Mouse (Mus musculus) embryonic facial prominence, embryonic 11.5 days (tissue): Measurements from ENCODE around the gene Dnajc5. TPM values are rescaled to one million over a fixed set of nuclear protein-coding genes. Genes with fewer than 3 reads are reported as not detected.

Source experiments
- ATAC-seq: fragments of 200-750 bp; cut with Nextera tagmentation; replicated peaks from 2 replicates; pipeline ENCODE4 v1.8.0; 2017; ENCODE audit warnings: low read depth; ENCODE audit not compliant: insufficient number of reproducible peaks, low FRiP score, low TSS enrichment
- DNase-seq: peaks from one replicate; pipeline ENCODE4 v3.0.0-alpha.2; 2015; ENCODE audit warnings: low spot score
- H3K27ac ChIP-seq: fragments of 300-500 bp; sonication (generic); replicated peaks from 2 replicates; pipeline ENCODE4 v1.5.1; 2014; ENCODE audit warnings: mild to moderate bottlenecking, low read depth, low read length, control low read depth
- H3K27me3 ChIP-seq: fragments of 300-500 bp; sonication (generic); 2 replicates; pipeline ENCODE4 v1.6.1; 2014; ENCODE audit warnings: mild to moderate bottlenecking, low read length, moderate library complexity, mixed read lengths; ENCODE audit not compliant: control insufficient read depth, insufficient read depth
- H3K36me3 ChIP-seq: fragments of 300-500 bp; sonication (generic); replicated peaks from 2 replicates; pipeline ENCODE4 v1.6.1; 2014; ENCODE audit warnings: low read depth, mild to moderate bottlenecking, low read length, moderate library complexity, mixed read lengths; ENCODE audit not compliant: control insufficient read depth, insufficient read depth
- H3K4me1 ChIP-seq: fragments of 300-500 bp; sonication (generic); 2 replicates; pipeline ENCODE4 v1.6.1; 2014; ENCODE audit warnings: low read length, mixed read lengths; ENCODE audit not compliant: control insufficient read depth, insufficient read depth
- H3K4me2 ChIP-seq: fragments of 300-500 bp; sonication (generic); 2 replicates; pipeline ENCODE4 v1.6.1; 2014; ENCODE audit warnings: low read depth, mild to moderate bottlenecking, control low read depth, low read length, moderate library complexity
- H3K4me3 ChIP-seq: fragments of 300-500 bp; sonication (generic); 2 replicates; pipeline ENCODE4 v1.5.1; 2014; ENCODE audit warnings: low read depth, low read length, control low read depth
- H3K9ac ChIP-seq: fragments of 300-500 bp; sonication (generic); replicated peaks from 2 replicates; pipeline ENCODE4 v1.6.1; 2014; ENCODE audit warnings: mild to moderate bottlenecking, control low read depth, low read length
- H3K9me3 ChIP-seq: fragments of 300-500 bp; sonication (generic); replicated peaks from 2 replicates; pipeline ENCODE4 v1.6.1; 2016; ENCODE audit warnings: mild to moderate bottlenecking, low read length, inconsistent platforms, mixed read lengths; ENCODE audit not compliant: control insufficient read depth
- WGBS: fragments of 180-500 bp; shearing (Covaris S2); extraction: QIAGEN DNeasy Blood & Tissue Kit; methylation state at CpG from one replicate; pipeline ENCODE4 v1.1.7; 2014; 5-methylcytosine and 5-hydroxymethylcytosine counted together
- polyA plus RNA-seq: library from polyadenylated mRNA; unstranded; fragments of >200 nt; fragmentation: Nextera tagmentation; extraction: Ambion mirVana; gene quantifications from 2 replicates; pipeline ENCODE4 v1.2.1, GENCODE M21; 2014

Dnajc5 gene
- polyA plus RNA-seq, 1 experiment from 2014 or later: 79.1 TPM

DNA sequence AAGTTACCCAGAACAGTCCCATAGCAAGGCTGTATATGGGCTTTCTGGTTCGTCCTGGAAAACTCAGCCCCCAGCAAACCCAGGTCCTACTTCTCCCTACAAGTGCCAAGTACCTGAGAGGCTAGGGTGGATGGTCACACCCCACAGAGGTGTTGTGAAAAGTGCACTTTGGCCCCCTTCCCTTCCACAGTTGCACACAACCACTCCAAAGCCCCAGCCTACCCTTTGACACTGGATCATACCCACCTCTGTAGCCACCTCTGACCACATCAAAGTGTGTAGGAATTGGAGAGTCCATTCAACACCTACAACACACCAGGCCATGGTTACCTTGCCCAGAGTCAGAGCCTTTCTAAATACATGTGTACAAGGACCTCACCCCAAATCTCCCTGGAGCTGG is 62.7 kb downstream of the Dnajc5 start:
- no peaks in the 10 kb centered on the region for H3K9me3 ChIP-seq
- no peak for ATAC-seq
- no peaks in the 10 kb centered on the region for H3K4me1 ChIP-seq
- H3K9ac ChIP-seq: no peak overlapping the region
- WGBS: 90% methylated on average over 1 of the region's 1 CpGs
- no peaks in the 10 kb centered on the region for H3K27me3 ChIP-seq
- H3K36me3 ChIP-seq: peaks cover 13% of the 10 kb centered on the region
- no peak overlapping the region for H3K27ac ChIP-seq
- H3K4me3 ChIP-seq: no peak overlapping the region
- no peak for DNase-seq
- H3K4me2 ChIP-seq: no peak overlapping the region

DNA sequence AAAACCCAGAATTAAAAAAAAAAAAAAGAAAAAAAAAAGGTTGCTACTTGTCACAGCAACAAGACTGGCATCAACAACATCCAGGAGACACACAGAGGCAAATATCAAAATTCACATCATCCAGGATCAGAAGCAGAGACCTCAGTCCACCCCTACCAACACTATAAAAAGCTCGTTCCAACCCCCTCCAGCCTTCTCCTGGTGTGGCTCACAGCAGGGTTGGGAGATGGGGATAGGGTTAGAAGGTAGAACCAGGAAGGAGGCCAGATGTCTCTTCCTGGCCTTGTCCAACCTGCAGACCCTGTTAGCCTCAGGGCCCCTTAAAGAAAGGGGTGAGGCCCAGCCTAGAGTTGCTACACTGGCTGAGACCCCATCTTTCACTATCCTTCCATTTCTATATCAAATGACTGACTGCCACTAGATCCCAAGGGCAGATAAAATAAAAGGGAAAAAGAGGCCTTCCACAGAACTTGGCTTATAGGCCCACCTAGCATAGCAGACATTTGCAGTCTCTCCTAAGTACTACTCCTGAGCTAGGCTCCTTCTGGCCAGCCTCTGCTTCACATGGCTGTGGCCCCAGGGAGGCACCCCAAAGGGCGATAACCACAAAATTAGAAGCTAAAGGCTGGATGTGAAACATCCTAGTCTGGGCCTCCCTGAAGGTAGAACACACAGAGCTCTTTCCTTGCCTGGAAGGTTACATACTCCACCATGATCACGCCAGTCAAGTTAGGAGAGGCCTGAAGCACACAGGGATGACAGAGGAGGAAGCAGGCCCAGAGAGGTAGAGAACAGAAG is 63.4 kb downstream of the Dnajc5 start:
- Histone ChIP-seq H3K4me3 (no peak overlapping the region), H3K27ac (no peak overlapping the region), H3K4me1 (no peaks in the 10 kb centered on the region), H3K9ac (no peak overlapping the region), H3K4me2 (no peak overlapping the region), H3K9me3 (no peaks in the 10 kb centered on the region), H3K36me3 (peaks cover 19% of the 10 kb centered on the region), H3K27me3 (no peaks in the 10 kb centered on the region)
- 82% methylated on average over 3 of the region's 3 CpGs for WGBS
- ATAC-seq (no peak), DNase-seq (no peak)

DNA sequence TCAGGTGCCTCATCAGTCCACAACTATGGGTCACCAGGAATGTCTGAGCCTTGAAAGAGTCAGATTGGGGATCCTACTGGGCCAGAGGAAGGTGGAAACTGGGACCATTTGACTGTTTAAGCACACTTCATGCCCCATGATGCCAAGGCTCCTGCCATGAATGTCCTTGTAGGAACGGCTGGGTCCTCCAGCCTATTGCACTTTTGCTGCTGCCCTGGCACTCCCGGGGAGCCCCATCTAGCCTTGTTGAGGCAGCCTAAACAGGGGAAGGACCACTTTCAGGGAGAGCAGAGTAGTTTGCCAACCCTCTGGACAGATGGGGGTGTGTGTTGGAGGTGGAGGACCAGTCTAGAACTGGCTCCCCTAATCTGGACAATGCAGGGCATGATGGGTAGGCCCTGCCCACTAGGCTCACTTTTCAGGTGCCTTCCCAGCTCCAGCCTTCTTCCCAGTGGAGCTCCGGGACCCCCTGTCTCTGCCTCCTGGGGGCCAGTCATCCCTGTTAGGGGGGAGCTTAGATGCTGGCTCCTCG is 64.2 kb downstream of the Dnajc5 start, which contains the start of gene Uckl1:
Gene Uckl1 (minus strand): TSS at position 482 of the 532 bp plus-strand sequence.
- Histone ChIP-seq H3K9ac (no peak within 1 kb of the TSS), H3K27ac (no peak within 1 kb of the TSS), H3K9me3 (no peaks in the 10 kb centered on the region), H3K4me2 (no peak within 1 kb of the TSS), H3K27me3 (no peaks in the 10 kb centered on the region), H3K4me3 (no peak within 1 kb of the TSS), H3K4me1 (no peaks in the 10 kb centered on the region), H3K36me3 (peaks cover 19% of the 10 kb centered on the region)
- WGBS: 94% methylated on average over 4 of the region's 4 CpGs
- ATAC-seq (no peak), DNase-seq (no peak)

DNA sequence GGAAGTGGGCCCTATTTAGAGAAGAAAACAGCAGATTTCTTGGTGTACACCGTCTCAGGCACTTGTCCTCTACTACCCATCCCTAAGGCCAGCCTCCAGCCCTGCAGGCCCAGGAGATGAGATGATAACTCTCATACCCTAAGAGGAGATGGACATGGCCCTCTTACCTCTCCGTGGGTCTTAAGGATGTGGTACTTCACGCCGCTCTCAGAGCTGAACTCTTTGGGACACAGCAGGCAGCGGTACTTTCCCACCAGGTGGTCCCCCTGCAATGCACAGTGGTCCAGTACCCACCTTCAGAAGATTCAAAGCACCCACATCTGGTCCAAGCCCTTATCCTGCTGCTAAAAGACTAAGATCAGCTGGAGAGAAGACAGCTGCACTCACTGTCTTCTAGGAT is 65.2 kb downstream of the Dnajc5 start:
- peaks cover 23% of the 10 kb centered on the region for H3K36me3 ChIP-seq

DNA sequence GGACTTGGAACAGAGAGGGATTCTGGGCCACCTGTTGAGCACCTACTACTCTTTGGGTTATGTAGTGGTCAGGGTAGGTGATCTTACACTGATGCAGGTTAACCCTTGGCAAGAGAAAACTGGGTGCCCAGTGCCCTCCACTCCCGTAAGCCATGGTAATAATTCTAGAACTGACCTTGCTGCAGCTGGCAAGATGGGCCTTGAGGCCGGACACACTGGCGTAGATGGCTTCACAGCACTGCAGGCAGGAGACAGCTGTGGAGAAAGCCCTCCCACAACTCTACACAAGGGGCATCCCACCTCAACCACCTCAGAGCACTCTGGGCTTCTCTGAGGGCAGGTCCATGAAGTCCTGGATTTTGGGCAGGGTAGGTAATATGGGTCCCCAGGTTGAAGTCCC is 65.8 kb downstream of the Dnajc5 start:
- H3K36me3 ChIP-seq: peaks cover 24% of the 10 kb centered on the region
- H3K9ac ChIP-seq: no peak overlapping the region
- 92% methylated on average over 3 of the region's 3 CpGs for WGBS
- H3K9me3 ChIP-seq: no peaks in the 10 kb centered on the region
- H3K4me2 ChIP-seq: no peak overlapping the region
- no peak for ATAC-seq
- H3K27ac ChIP-seq: no peak overlapping the region
- H3K4me1 ChIP-seq: no peaks in the 10 kb centered on the region
- H3K27me3 ChIP-seq: no peaks in the 10 kb centered on the region
- no peak for DNase-seq
- no peak overlapping the region for H3K4me3 ChIP-seq

More for the DNA sequence above, 65.2 kb downstream of the Dnajc5 start:
- no peak for ATAC-seq
- Histone ChIP-seq H3K27me3 (no peaks in the 10 kb centered on the region), H3K4me1 (no peaks in the 10 kb centered on the region), H3K9me3 (no peaks in the 10 kb centered on the region), H3K9ac (no peak overlapping the region), H3K4me3 (no peak overlapping the region), H3K27ac (no peak overlapping the region), H3K4me2 (no peak overlapping the region)
- 89% methylated on average over 5 of the region's 5 CpGs for WGBS
- DNase-seq: no peak

DNA sequence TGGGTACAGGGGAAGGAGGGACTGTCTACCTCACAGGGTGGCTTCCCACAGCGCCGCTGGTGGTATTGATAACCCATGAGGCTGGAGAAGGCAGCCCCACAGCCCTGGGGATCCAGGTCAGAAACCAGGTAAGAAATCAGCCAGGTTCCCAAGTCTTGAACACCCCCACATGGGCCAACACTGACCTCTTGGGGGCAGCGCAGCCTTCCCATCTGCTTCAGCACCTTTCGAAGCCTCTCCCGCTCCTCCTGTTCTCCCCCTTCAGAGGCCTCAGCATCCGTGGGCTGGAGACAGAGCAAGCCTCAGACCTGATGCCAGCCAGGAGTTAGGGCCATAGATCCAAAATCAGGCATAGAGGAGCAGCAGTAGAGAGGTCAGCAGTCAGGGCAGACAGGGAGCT is 67.5 kb downstream of the Dnajc5 start:
- no peak for ATAC-seq

DNA sequence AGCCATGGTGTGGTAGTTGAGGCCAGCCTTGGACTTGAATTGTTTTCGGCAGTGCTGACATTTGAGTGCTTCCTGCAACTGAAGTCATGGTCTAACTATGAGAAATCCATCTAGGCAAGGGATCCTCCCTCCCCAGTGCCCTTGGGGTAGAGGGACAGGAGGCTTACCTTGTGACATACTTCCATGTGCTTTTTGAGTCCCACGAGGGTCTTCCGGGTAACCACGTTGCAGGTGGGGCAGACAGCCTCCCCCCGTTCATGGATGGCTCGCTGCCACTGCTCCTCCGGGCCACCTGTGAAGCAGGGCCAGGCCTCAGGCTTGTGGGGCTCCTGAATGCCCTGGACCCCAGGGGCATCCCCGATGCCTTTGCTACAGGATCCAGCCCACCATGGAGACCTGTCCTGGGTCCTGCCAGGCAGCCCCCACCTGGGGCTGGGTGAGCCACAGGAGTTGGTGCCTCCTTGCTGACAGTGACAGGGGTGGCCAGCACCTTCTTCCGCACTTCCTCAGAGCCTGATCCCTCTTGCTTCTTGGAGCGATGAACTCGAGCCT is 68.0 kb downstream of the Dnajc5 start:
- no peak for ATAC-seq
- DNase-seq: no peak
- Histone ChIP-seq H3K4me1 (no peaks in the 10 kb centered on the region; the same call in 1 of the 2 replicates), H3K36me3 (peaks cover 20% of the 10 kb centered on the region), H3K27me3 (no peaks in the 10 kb centered on the region), H3K27ac (no peak overlapping the region), H3K4me3 (no peak overlapping the region), H3K9me3 (no peaks in the 10 kb centered on the region), H3K9ac (no peak overlapping the region), H3K4me2 (no peak overlapping the region)
- WGBS: 90% methylated on average over 11 of the region's 11 CpGs

More for the DNA sequence above, 67.5 kb downstream of the Dnajc5 start:
- Histone ChIP-seq H3K4me3 (no peak overlapping the region), H3K9ac (no peak overlapping the region), H3K36me3 (peaks cover 24% of the 10 kb centered on the region), H3K9me3 (no peaks in the 10 kb centered on the region), H3K4me2 (no peak overlapping the region), H3K27me3 (no peaks in the 10 kb centered on the region), H3K27ac (no peak overlapping the region), H3K4me1 (no peaks in the 10 kb centered on the region; the same call in 1 of the 2 replicates)
- DNase-seq: no peak
- 79% methylated on average over 6 of the region's 6 CpGs for WGBS
